Mouse (Mus musculus) liver, embryonic 14.5 days (tissue): ENCODE results near the gene Arf1.

Source experiments
- CTCF ChIP-seq: IDR thresholded peaks from 2 replicates; pipeline ENCODE4 v1.5.1; 2016; ENCODE audit warnings: antibody characterized with exemption, low read depth, control low read depth
- EP300 ChIP-seq: IDR thresholded peaks from 2 replicates; pipeline ENCODE4 v1.6.1; 2016; ENCODE audit warnings: antibody characterized with exemption, low read depth

GRCm38 (mm10) chr11:59176475-59176874, 51.6 kb downstream of the Arf1 start:
- TF ChIP-seq CTCF = no peak
- TF ChIP-seq EP300 = no peak
